Mouse (Mus musculus) CH12.LX (cell line): Measurements from ENCODE around the gene Ryk. TPM values are rescaled to one million over a fixed set of nuclear protein-coding genes. Genes with fewer than 3 reads are reported as not detected.

Experiments used
- DNase-seq: peaks from one replicate; pipeline ENCODE4 v3.0.0-alpha.2; 2013; ENCODE audit errors: extremely low read depth
- H3K27ac ChIP-seq: 2 replicates; pipeline ENCODE4 v1.5.1; 2012; ENCODE audit warnings: low read depth, mild to moderate bottlenecking, control low read depth, moderate library complexity; ENCODE audit not compliant: insufficient read depth
- H3K27me3 ChIP-seq: replicated peaks from 2 replicates; pipeline ENCODE3; 2012; ENCODE audit warnings: inconsistent platforms
- H3K36me3 ChIP-seq, 2 experiments: replicated peaks in 1 of 2; 2 replicates each; pipeline versions ENCODE3 to v1.6.1; 2012; ENCODE audit warnings: inconsistent platforms in 1 of 2, low read length in 1 of 2, mild to moderate bottlenecking in 1 of 2, mixed read lengths in 1 of 2, moderate library complexity in 1 of 2; ENCODE audit not compliant: control insufficient read depth in 1 of 2, insufficient read depth in 1 of 2
- H3K4me1 ChIP-seq, 2 experiments: 2 replicates each; pipeline ENCODE4 v1.6.1; 2012; ENCODE audit warnings: inconsistent platforms in 1 of 2, moderate library complexity in 1 of 2; ENCODE audit not compliant: insufficient read depth in 2 of 2, control insufficient read depth in 1 of 2
- H3K4me2 ChIP-seq: 2 replicates; pipeline ENCODE4 v1.6.1; 2012; ENCODE audit warnings: low read depth, mild to moderate bottlenecking, control low read depth; ENCODE audit not compliant: poor library complexity, insufficient read depth, severe bottlenecking
- H3K4me3 ChIP-seq, 3 experiments: fragments of 150-350 bp in 1 of 3; sonication (generic) in 1 of 3; replicated peaks in 1 of 3; 2 replicates each; pipeline versions ENCODE3 to v1.5.1; 2011 to 2012; ENCODE audit warnings: low read depth in 2 of 3, low read length in 2 of 3, mild to moderate bottlenecking in 2 of 3, moderate library complexity in 2 of 3, control low read depth in 1 of 3, improper control_type of control experiment in 1 of 3, inconsistent platforms in 1 of 3, mixed read lengths in 1 of 3; ENCODE audit not compliant: poor library complexity in 1 of 3
- H3K79me2 ChIP-seq: replicated peaks from 2 replicates; pipeline ENCODE4 v1.6.1; 2012; ENCODE audit warnings: mild to moderate bottlenecking, moderate library complexity; ENCODE audit not compliant: control insufficient read depth, poor library complexity, insufficient read depth, severe bottlenecking; ENCODE audit errors: extremely low read depth
- H3K9ac ChIP-seq: 2 replicates; pipeline ENCODE4 v1.6.1; 2012; ENCODE audit warnings: low read depth, mild to moderate bottlenecking, control low read depth, moderate library complexity; ENCODE audit not compliant: insufficient read depth
- H3K9me3 ChIP-seq: replicated peaks from 2 replicates; pipeline ENCODE3; 2012; ENCODE audit warnings: low read length, inconsistent platforms, mixed read lengths
- BHLHE40 ChIP-seq: IDR thresholded peaks from 2 replicates; pipeline ENCODE4 v1.6.1; 2011; ENCODE audit warnings: mild to moderate bottlenecking, low read depth, low read length, improper control_type of control experiment
- CHD1 ChIP-seq: IDR thresholded peaks from 2 replicates; pipeline ENCODE4 v1.6.1; 2012; ENCODE audit warnings: low read depth, low read length, improper control_type of control experiment, inconsistent platforms
- CHD2 ChIP-seq: IDR thresholded peaks from 2 replicates; pipeline ENCODE4 v1.6.1; 2011; ENCODE audit warnings: low read length, improper control_type of control experiment
- CTCF ChIP-seq, 2 experiments: IDR thresholded peaks in 1 of 2; conservative IDR thresholded peaks in 1 of 2; 2 replicates each; pipeline ENCODE4 v1.5.1; 2011 to 2012; ENCODE audit warnings: low read depth in 2 of 2, low read length in 2 of 2, improper control_type of control experiment in 1 of 2, inconsistent platforms in 1 of 2, mild to moderate bottlenecking in 1 of 2, moderate library complexity in 1 of 2
- ELF1 ChIP-seq: IDR thresholded peaks from 2 replicates; pipeline ENCODE4 v1.6.1; 2014; ENCODE audit warnings: low read depth, mild to moderate bottlenecking, inconsistent platforms, low read length, improper control_type of control experiment
- EP300 ChIP-seq: IDR thresholded peaks from 2 replicates; pipeline ENCODE4 v1.6.1; 2011; ENCODE audit warnings: low read length, improper control_type of control experiment
- ETS1 ChIP-seq: conservative IDR thresholded peaks from 2 replicates; pipeline ENCODE4 v1.6.1; 2012; ENCODE audit warnings: low read depth, mild to moderate bottlenecking, inconsistent platforms, low read length, improper control_type of control experiment, moderate library complexity
- IRF4 ChIP-seq: IDR thresholded peaks from 2 replicates; pipeline ENCODE4 v1.6.1; 2014; ENCODE audit warnings: low read depth, mild to moderate bottlenecking, inconsistent platforms, low read length, improper control_type of control experiment
- JUN ChIP-seq: IDR thresholded peaks from 2 replicates; pipeline ENCODE4 v1.6.1; 2011; ENCODE audit warnings: low read depth, mild to moderate bottlenecking, low read length, improper control_type of control experiment, moderate library complexity; ENCODE audit not compliant: insufficient read depth
- KAT2A ChIP-seq: IDR thresholded peaks from 2 replicates; pipeline ENCODE4 v1.6.1; 2012; ENCODE audit warnings: low read length, improper control_type of control experiment, inconsistent platforms; ENCODE audit not compliant: insufficient replicate concordance
- MAX ChIP-seq: IDR thresholded peaks from 2 replicates; pipeline ENCODE4 v1.6.1; 2011; ENCODE audit warnings: low read length, improper control_type of control experiment
- MEF2A ChIP-seq: IDR thresholded peaks from 2 replicates; pipeline ENCODE4 v1.6.1; 2014; ENCODE audit warnings: low read depth, mild to moderate bottlenecking, inconsistent platforms, low read length, improper control_type of control experiment, borderline replicate concordance
- MXI1 ChIP-seq: IDR thresholded peaks from 2 replicates; pipeline ENCODE4 v1.6.1; 2011; ENCODE audit warnings: mild to moderate bottlenecking, low read depth, low read length, improper control_type of control experiment
- MYC ChIP-seq: IDR thresholded peaks from 2 replicates; pipeline ENCODE4 v1.6.1; 2011; ENCODE audit warnings: low read depth, mild to moderate bottlenecking, improper control_type of control experiment, low read length
- NRF1 ChIP-seq: IDR thresholded peaks from 2 replicates; pipeline ENCODE4 v1.6.1; 2014; ENCODE audit warnings: low read depth, mild to moderate bottlenecking, inconsistent platforms, low read length, improper control_type of control experiment, moderate library complexity
- SIN3A ChIP-seq: IDR thresholded peaks from 2 replicates; pipeline ENCODE4 v1.6.1; 2012; ENCODE audit warnings: low read length, improper control_type of control experiment, inconsistent platforms
- SMC3 ChIP-seq: IDR thresholded peaks from 2 replicates; pipeline ENCODE4 v1.6.1; 2011; ENCODE audit warnings: low read depth, low read length, improper control_type of control experiment
- TBP ChIP-seq: conservative IDR thresholded peaks from 2 replicates; pipeline ENCODE4 v1.6.1; 2011; ENCODE audit warnings: low read depth, low read length, improper control_type of control experiment
- TCF12 ChIP-seq: IDR thresholded peaks from 2 replicates; pipeline ENCODE4 v1.6.1; 2014; ENCODE audit warnings: low read depth, mild to moderate bottlenecking, inconsistent platforms, low read length, improper control_type of control experiment
- ZC3H11A ChIP-seq: IDR thresholded peaks from 2 replicates; pipeline ENCODE4 v1.6.1; 2012; ENCODE audit warnings: low read depth, mild to moderate bottlenecking, inconsistent platforms, low read length, improper control_type of control experiment
- ZKSCAN1 ChIP-seq: IDR thresholded peaks from 2 replicates; pipeline ENCODE4 v1.6.1; 2012; ENCODE audit warnings: low read depth, inconsistent platforms, low read length, improper control_type of control experiment, borderline replicate concordance
- ZNF384 ChIP-seq: IDR thresholded peaks from 2 replicates; pipeline ENCODE4 v1.6.1; 2012; ENCODE audit warnings: low read depth, low read length, improper control_type of control experiment, inconsistent platforms
- dilution Hi-C: fragments of 300-500 bp; cut with MboI; formaldehyde crosslinking; loops from 2 replicates; pipeline ENCODE4 v1.14.3; 2020; ENCODE audit warnings: low sequenced_read_pairs; ENCODE audit not compliant: extremely low pct_unique_long_range_greater_than_20kb, extremely low pct_ligation_motif_present
- in situ Hi-C: fragments of 300-500 bp; cut with MboI; formaldehyde crosslinking; loops from 3 replicates; pipeline ENCODE4 v1.14.3; 2019; ENCODE audit warnings: low sequenced_read_pairs, low pct_ligation_motif_present, low pct_unique_long_range_greater_than_20kb, mixed read lengths
- polyA plus RNA-seq: library from polyadenylated mRNA; unstranded; fragments of >175 nt; gene quantifications from 2 replicates; pipeline ENCODE4 v1.2.1, GENCODE M21; 2012; ENCODE audit warnings: low read depth; ENCODE audit not compliant: insufficient read length
- total RNA-seq, 2 experiments: library from RNA; depleted of rRNA; stranded (reverse); fragments of 300-350 nt in 1 of 2; fragments of >200 nt in 1 of 2; gene quantifications; 2 replicates each; pipeline ENCODE4 v1.2.3; 2012 to 2014

The Ryk gene
- total and polyA plus RNA-seq, 3 experiments, result 12.8 to 27.2 (median 21.4) TPM

DNA sequence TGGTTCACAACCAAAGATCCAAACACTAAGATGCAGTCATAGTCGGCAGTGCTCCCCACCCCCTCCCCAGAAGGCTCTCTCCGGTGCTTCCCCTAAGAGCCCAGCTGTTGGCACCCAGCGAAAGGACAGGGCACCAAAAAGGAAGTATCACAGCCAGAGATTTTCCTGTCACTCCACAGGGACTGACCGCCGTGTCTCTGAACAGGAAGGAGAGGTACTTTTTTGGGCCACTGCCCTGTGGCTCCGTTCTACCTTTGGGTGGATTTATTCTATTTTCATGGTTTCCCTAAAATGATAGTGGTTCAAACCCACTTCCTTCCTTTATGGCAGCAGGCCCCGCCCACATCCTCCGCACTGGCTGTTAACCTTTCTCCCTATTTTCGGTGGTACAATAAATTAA lies 42.9 kb upstream of the Ryk start:
- peak; percentile 77 for DNase-seq
- TF ChIP-seq TBP (no peak), BHLHE40 (no peak; the same call in none of the 2 replicates), ZNF384 (no peak), SIN3A (0 out of 2 replicates have a peak, but pooled peaks have one; percentile 26), KAT2A (no peak), ELF1 (peak; percentile 54; the same call in 1 of the 2 replicates), MAX (no peak), ETS1 (peak; percentile 56), MEF2A (peak; percentile 63; the same call in 1 of the 2 replicates), CHD2 (peak; percentile 76), EP300 (peak; percentile 62; the same call in 1 of the 2 replicates), MXI1 (0 out of 2 replicates have a peak, but pooled peaks have one; percentile 21), TCF12 (peak; percentile 52; the same call in 1 of the 2 replicates)
- no peaks in the 10 kb centered on the region for H3K36me3 ChIP-seq
- H3K9ac ChIP-seq, result no peak overlapping the region; the same call in 1 of the 2 replicates
- dilution Hi-C loops, result no loop called here
- H3K9me3 ChIP-seq, result peaks cover 25% of the 10 kb centered on the region
- H3K79me2 ChIP-seq, result no peaks in the 10 kb centered on the region
- in situ Hi-C loops, result loop anchor here (10.0 kb wide), 1 partner anchor 73 kb away; no protein-coding TSS in a partner anchor
- H3K4me2 ChIP-seq, result peak overlapping the region; percentile 25
- peaks cover 3 to 12% of the 10 kb centered on the region in 2 experiments; a peak in 2 of 4 replicates for H3K4me1 ChIP-seq
- peaks cover 44% of the 10 kb centered on the region for H3K27me3 ChIP-seq
- peak overlapping the region; percentile 26 to 51 (median 41) for H3K4me3 ChIP-seq
- H3K27ac ChIP-seq, result no peak overlapping the region

DNA sequence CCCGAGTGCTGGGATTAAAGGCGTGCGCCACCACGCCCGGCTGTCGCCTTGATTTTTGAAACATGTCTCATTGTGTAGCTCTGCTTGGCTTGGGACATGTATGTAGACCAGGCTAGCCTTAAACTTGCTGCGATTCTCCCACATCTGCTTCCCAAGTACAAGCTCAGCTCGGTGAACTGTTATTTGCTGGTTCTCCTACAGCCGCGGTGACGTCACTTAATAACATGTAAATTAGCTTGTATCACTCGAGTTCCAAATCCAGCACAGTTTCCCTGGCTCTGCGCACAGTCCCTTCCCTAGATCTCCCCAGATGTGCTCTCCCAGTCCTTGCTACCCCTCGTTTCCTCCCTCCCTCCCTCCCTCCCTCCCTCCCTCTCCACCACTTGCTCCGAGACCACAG lies 41.9 kb upstream of the Ryk start:
- peaks cover 19% of the 10 kb centered on the region for H3K9me3 ChIP-seq
- peaks cover 48% of the 10 kb centered on the region for H3K27me3 ChIP-seq
- no peak for DNase-seq
- H3K27ac ChIP-seq, result no peak overlapping the region
- H3K79me2 ChIP-seq, result no peaks in the 10 kb centered on the region
- no peaks in the 10 kb centered on the region for H3K36me3 ChIP-seq
- no peak overlapping the region for H3K9ac ChIP-seq
- in situ Hi-C loops, result loop anchor here (10.0 kb wide), 1 partner anchor 72 kb away; no protein-coding TSS in a partner anchor
- no peak for TF ChIP-seq ZKSCAN1
- no peak for TF ChIP-seq ELF1
- TF ChIP-seq TCF12, result no peak
- TF ChIP-seq MAX, result no peak
- no peak for TF ChIP-seq IRF4
- TF ChIP-seq ZC3H11A, result no peak
- no peak for TF ChIP-seq SMC3
- TF ChIP-seq JUN, result no peak
- no peak for TF ChIP-seq NRF1
- no peak for TF ChIP-seq CHD1
- TF ChIP-seq MXI1, result no peak
- no peak for TF ChIP-seq MYC
- no peak for TF ChIP-seq CTCF (conservative IDR thresholded peaks at IDR 0.05 in 1 of 2, IDR thresholded peaks at IDR 0.05 in 1 of 2; ENCODE audit: low read depth in 2 of 2, low read length in 2 of 2)
- TF ChIP-seq, all 38 proteins: peak for 0
- dilution Hi-C loops, result no loop called here
- Histone ChIP-seq H3K4me3 (no peak overlapping the region), H3K4me2 (no peak overlapping the region; the same call in 1 of the 2 replicates), H3K4me1 (peaks cover 3 to 12% of the 10 kb centered on the region in 2 experiments; a peak in 2 of 4 replicates)
